Mouse (Mus musculus): ENCODE results near the gene Cacna1c.
A peak's percentile ranks its signal among the peaks of the same experiment; 100 is the strongest.

Gene Cacna1c

GRCm38 (mm10) chr6:118827560-118827959 lies 368.7 kb downstream of the Cacna1c start:
- no peak for DNase-seq (ENCODE audit: inconsistent age in 2 of 2, low spot score in 1 of 2)

GRCm38 (mm10) chr6:118825400-118825871 lies 370.8 kb downstream of the Cacna1c start:
- peak in 1 of 2 experiments; percentile 36 for DNase-seq (ENCODE audit: inconsistent age in 2 of 2, low spot score in 1 of 2)

- peak in 1 of 2 experiments; percentile 47 for DNase-seq (ENCODE audit: inconsistent age in 2 of 2, low spot score in 1 of 2)
These were observed 374.7 kb downstream of the Cacna1c start for GRCm38 (mm10) chr6:118821536-118821935.

- no peak for DNase-seq (ENCODE audit: inconsistent age in 2 of 2, low spot score in 1 of 2)
These were observed 376.6 kb downstream of the Cacna1c start for GRCm38 (mm10) chr6:118819657-118820056.

GRCm38 (mm10) chr6:118817928-118818503 lies 378.2 kb downstream of the Cacna1c start:
- DNase-seq (ENCODE audit: inconsistent age in 2 of 2, low spot score in 1 of 2) = peak; percentile 59 to 80

- DNase-seq (ENCODE audit: inconsistent age in 2 of 2, low spot score in 1 of 2) = no peak
These were observed 380.0 kb downstream of the Cacna1c start for GRCm38 (mm10) chr6:118816253-118816652.

- DNase-seq (ENCODE audit: inconsistent age in 2 of 2, low spot score in 1 of 2) = no peak
These were observed 383.7 kb downstream of the Cacna1c start for GRCm38 (mm10) chr6:118812556-118812955.

- no peak for DNase-seq (ENCODE audit: inconsistent age in 2 of 2, low spot score in 1 of 2)
These were observed 384.2 kb downstream of the Cacna1c start for GRCm38 (mm10) chr6:118812007-118812406.

GRCm38 (mm10) chr6:118810834-118811233 lies 385.4 kb downstream of the Cacna1c start:
- no peak for DNase-seq (ENCODE audit: inconsistent age in 2 of 2, low spot score in 1 of 2)

- peak; percentile 53 to 74 for DNase-seq (ENCODE audit: inconsistent age in 2 of 2, low spot score in 1 of 2)
These were observed 391.1 kb downstream of the Cacna1c start for GRCm38 (mm10) chr6:118805139-118805538.

- DNase-seq (ENCODE audit: inconsistent age in 2 of 2, low spot score in 1 of 2) = no peak
These were observed 393.9 kb downstream of the Cacna1c start for GRCm38 (mm10) chr6:118802286-118802685.

GRCm38 (mm10) chr6:118796393-118796792 lies 399.8 kb downstream of the Cacna1c start:
- DNase-seq (ENCODE audit: inconsistent age in 2 of 2, low spot score in 1 of 2) = no peak

- peak; percentile 48 to 82 for DNase-seq (ENCODE audit: inconsistent age in 2 of 2, low spot score in 1 of 2)
These were observed 400.5 kb downstream of the Cacna1c start for GRCm38 (mm10) chr6:118795716-118796115.

- DNase-seq (ENCODE audit: inconsistent age in 2 of 2, low spot score in 1 of 2) = peak in 1 of 2 experiments; percentile 77
These were observed 404.3 kb downstream of the Cacna1c start for GRCm38 (mm10) chr6:118791921-118792368.

- peak in 1 of 2 experiments; percentile 77 for DNase-seq (ENCODE audit: inconsistent age in 2 of 2, low spot score in 1 of 2)
These were observed 408.3 kb downstream of the Cacna1c start for GRCm38 (mm10) chr6:118787933-118788332.

- no peak for DNase-seq (ENCODE audit: inconsistent age in 2 of 2, low spot score in 1 of 2)
These were observed 415.9 kb downstream of the Cacna1c start for GRCm38 (mm10) chr6:118780280-118780679.

GRCm38 (mm10) chr6:118779201-118779600 lies 417.0 kb downstream of the Cacna1c start:
- no peak for DNase-seq (ENCODE audit: inconsistent age in 2 of 2, low spot score in 1 of 2)

- DNase-seq (ENCODE audit: inconsistent age in 2 of 2, low spot score in 1 of 2) = no peak
These were observed 418.8 kb downstream of the Cacna1c start for GRCm38 (mm10) chr6:118777457-118777856.

GRCm38 (mm10) chr6:118776459-118776858 lies 419.8 kb downstream of the Cacna1c start:
- DNase-seq (ENCODE audit: inconsistent age in 2 of 2, low spot score in 1 of 2) = no peak

GRCm38 (mm10) chr6:118772581-118772980 lies 423.6 kb downstream of the Cacna1c start:
- no peak for DNase-seq (ENCODE audit: inconsistent age in 2 of 2, low spot score in 1 of 2)

GRCm38 (mm10) chr6:118771121-118771520 lies 425.1 kb downstream of the Cacna1c start:
- no peak for DNase-seq (ENCODE audit: inconsistent age in 2 of 2, low spot score in 1 of 2)

- DNase-seq (ENCODE audit: inconsistent age in 2 of 2, low spot score in 1 of 2) = no peak
These were observed 425.8 kb downstream of the Cacna1c start for GRCm38 (mm10) chr6:118770396-118770795.

- DNase-seq (ENCODE audit: inconsistent age in 2 of 2, low spot score in 1 of 2) = no peak
These were observed 426.4 kb downstream of the Cacna1c start for GRCm38 (mm10) chr6:118769792-118770191.
